Mouse (Mus musculus) heart, postnatal 0 days (tissue): ENCODE results near the gene Birc7.

Experiments
- CTCF ChIP-seq: IDR thresholded peaks from 2 replicates; pipeline ENCODE4 v1.5.1; 2016; ENCODE audit warnings: antibody characterized with exemption, control low read depth, low read depth
- EP300 ChIP-seq: IDR thresholded peaks from 2 replicates; pipeline ENCODE4 v1.6.1; 2016; ENCODE audit warnings: antibody characterized with exemption, low read depth

DNA sequence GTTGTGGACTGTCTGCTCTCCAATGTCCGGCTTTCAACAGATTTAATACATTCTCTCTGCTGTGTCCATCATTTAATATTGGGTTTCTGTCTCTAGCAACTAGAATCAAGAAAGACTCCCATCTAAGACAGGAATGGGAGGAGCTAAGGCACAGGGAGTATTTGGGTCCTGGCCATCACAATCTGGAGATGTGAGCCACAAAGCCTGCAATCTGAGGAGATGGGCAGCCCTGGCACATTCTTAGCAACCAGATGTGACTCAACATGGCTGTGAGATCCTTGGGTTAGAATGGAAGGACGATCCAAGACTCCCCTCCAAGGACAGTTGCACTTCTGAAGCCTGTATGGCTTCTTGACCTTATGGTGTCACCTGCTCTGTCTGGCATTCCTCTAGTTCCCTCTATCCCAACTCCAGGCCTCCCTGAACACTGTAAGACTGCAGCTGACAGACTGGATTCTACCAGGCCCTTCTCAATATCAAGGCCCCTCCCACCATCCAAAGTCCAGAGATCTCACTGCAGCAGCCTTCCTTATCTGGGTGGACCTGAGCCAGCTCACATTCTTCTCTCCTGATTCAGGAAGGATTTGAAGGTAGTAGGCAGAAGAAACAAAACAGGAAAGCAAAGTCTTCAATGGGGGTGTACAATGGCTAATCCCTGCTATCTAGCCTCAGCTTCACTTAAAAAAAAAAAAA is 33.9 kb downstream of the Birc7 start:
- TF ChIP-seq EP300 (no peak), CTCF (no peak)
